Mouse (Mus musculus) MEL (cell line): ENCODE measurements around the gene Irf4.

Experiments
- CHD2 ChIP-seq: IDR thresholded peaks from 2 replicates; pipeline ENCODE4 v1.6.1; 2011; ENCODE audit warnings: low read length, improper control_type of control experiment
- CTCF ChIP-seq, 3 experiments: IDR thresholded peaks in 2 of 3; conservative IDR thresholded peaks in 1 of 3; 2 replicates each; pipeline ENCODE4 v1.5.1; 2011 to 2012; ENCODE audit warnings: low read length in 3 of 3, low read depth in 2 of 3, mild to moderate bottlenecking in 2 of 3, improper control_type of control experiment in 1 of 3, inconsistent platforms in 1 of 3, mixed read lengths in 1 of 3, moderate library complexity in 1 of 3; ENCODE audit not compliant: control insufficient read depth in 1 of 3, insufficient read depth in 1 of 3, poor library complexity in 1 of 3, severe bottlenecking in 1 of 3
- E2F4 ChIP-seq: IDR thresholded peaks from 2 replicates; pipeline ENCODE4 v1.6.1; 2011; ENCODE audit warnings: low read depth, low read length, improper control_type of control experiment, borderline replicate concordance
- EP300 ChIP-seq, 2 experiments: IDR thresholded peaks; 2 replicates each; pipeline ENCODE4 v1.6.1; 2011; ENCODE audit warnings: improper control_type of control experiment in 2 of 2, low read length in 2 of 2, low read depth in 1 of 2, mild to moderate bottlenecking in 1 of 2
- GATA1 ChIP-seq: IDR thresholded peaks from 2 replicates; pipeline ENCODE4 v1.6.1; 2011; ENCODE audit warnings: low read depth, low read length, improper control_type of control experiment
- JUND ChIP-seq: IDR thresholded peaks from 2 replicates; pipeline ENCODE4 v1.6.1; 2011; ENCODE audit warnings: low read depth, mild to moderate bottlenecking, improper control_type of control experiment, low read length
- MYC ChIP-seq: IDR thresholded peaks from 2 replicates; pipeline ENCODE4 v1.6.1; 2011; ENCODE audit warnings: low read depth, mild to moderate bottlenecking, low read length, improper control_type of control experiment, moderate library complexity
- POLR2A ChIP-seq, 2 experiments: IDR thresholded peaks; 2 replicates each; pipeline ENCODE4 v1.6.1; 2011 to 2012; ENCODE audit warnings: low read length in 2 of 2, mild to moderate bottlenecking in 2 of 2, control low read depth in 1 of 2, improper control_type of control experiment in 1 of 2, low read depth in 1 of 2, moderate library complexity in 1 of 2; ENCODE audit not compliant: control insufficient read depth in 1 of 2, insufficient read depth in 1 of 2, poor library complexity in 1 of 2
- POLR2AphosphoS2 ChIP-seq: IDR thresholded peaks from 2 replicates; pipeline ENCODE4 v1.6.1; 2011; ENCODE audit warnings: low read length, improper control_type of control experiment
- RCOR1 ChIP-seq: IDR thresholded peaks from 2 replicates; pipeline ENCODE4 v1.6.1; 2012; ENCODE audit warnings: low read depth, mild to moderate bottlenecking, inconsistent platforms, low read length, improper control_type of control experiment
- TBP ChIP-seq: IDR thresholded peaks from 2 replicates; pipeline ENCODE4 v1.8.0; 2011; ENCODE audit warnings: low read depth, low read length, improper control_type of control experiment
- TCF12 ChIP-seq: IDR thresholded peaks from 2 replicates; pipeline ENCODE4 v1.6.1; 2014; ENCODE audit warnings: low read depth, mild to moderate bottlenecking, inconsistent platforms, low read length, improper control_type of control experiment, moderate library complexity
- USF1 ChIP-seq: IDR thresholded peaks from 2 replicates; pipeline ENCODE4 v1.6.1; 2014; ENCODE audit warnings: low read depth, mild to moderate bottlenecking, inconsistent platforms, low read length, improper control_type of control experiment, moderate library complexity
- USF2 ChIP-seq, 2 experiments: IDR thresholded peaks; 2 replicates each; pipeline ENCODE4 v1.6.1; 2011 to 2012; ENCODE audit warnings: improper control_type of control experiment in 2 of 2, low read length in 2 of 2, borderline replicate concordance in 1 of 2, inconsistent platforms in 1 of 2, low read depth in 1 of 2, mild to moderate bottlenecking in 1 of 2; ENCODE audit not compliant: insufficient read depth in 1 of 2

- no peak for TF ChIP-seq GATA1
- TF ChIP-seq E2F4: no peak
- no peak for TF ChIP-seq CTCF (IDR thresholded peaks at IDR 0.05 in 2 of 3, conservative IDR thresholded peaks at IDR 0.05 in 1 of 3; ENCODE audit: control insufficient read depth in 1 of 3, insufficient read depth in 1 of 3, low read depth in 2 of 3, low read length in 3 of 3, poor library complexity in 1 of 3, severe bottlenecking in 1 of 3)
- no peak for TF ChIP-seq POLR2A (IDR thresholded peaks at IDR 0.05; ENCODE audit: control insufficient read depth in 1 of 2, insufficient read depth in 1 of 2, low read depth in 1 of 2, low read length in 2 of 2, poor library complexity in 1 of 2)
- no peak for TF ChIP-seq TBP
- no peak for TF ChIP-seq JUND
- TF ChIP-seq POLR2AphosphoS2: no peak
- TF ChIP-seq CHD2: no peak
- no peak for TF ChIP-seq RCOR1
- no peak for TF ChIP-seq USF1
- no peak for TF ChIP-seq MYC
- TF ChIP-seq EP300 (IDR thresholded peaks at IDR 0.05; ENCODE audit: low read depth in 1 of 2, low read length in 2 of 2): no peak
- TF ChIP-seq USF2 (IDR thresholded peaks at IDR 0.05; ENCODE audit: borderline replicate concordance in 1 of 2, insufficient read depth in 1 of 2, low read depth in 1 of 2, low read length in 2 of 2): no peak
- no peak for TF ChIP-seq TCF12
Observed at GRCm38 (mm10) chr13:30757264-30757900, 8.4 kb downstream of the Irf4 start.
